Mouse (Mus musculus) 3T3-L1 (cell line): Measurements from ENCODE around the gene Ifi44.

Experiments
- DNase-seq: peaks from one replicate; pipeline ENCODE4 v3.0.0-alpha.2; 2015; ENCODE audit warnings: low read depth, low spot score

The Ifi44 gene

DNA sequence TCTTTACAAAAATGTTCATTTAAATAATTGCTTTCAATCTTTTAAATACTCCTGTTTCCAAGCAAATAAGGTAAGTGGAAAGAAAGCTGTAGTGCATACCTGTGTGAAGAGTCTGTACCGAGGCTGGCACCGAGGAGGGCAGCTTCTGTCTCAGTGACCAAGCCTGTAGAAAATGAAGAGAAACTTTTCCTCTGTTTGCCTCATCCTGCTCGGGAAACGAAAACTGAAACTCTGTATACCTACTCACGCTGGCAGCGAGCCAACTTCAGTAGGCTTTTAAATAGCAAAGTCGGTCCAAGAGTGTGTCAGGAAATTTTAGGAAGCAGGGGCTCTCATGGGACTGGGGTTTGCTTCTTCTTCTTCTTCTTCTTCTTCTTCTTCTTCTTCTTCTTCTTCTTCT lies at the start of gene Ifi44:
Gene Ifi44 (minus strand): TSS at position 224 of the 400 bp plus-strand sequence.
- peak; percentile 50 for DNase-seq

DNA sequence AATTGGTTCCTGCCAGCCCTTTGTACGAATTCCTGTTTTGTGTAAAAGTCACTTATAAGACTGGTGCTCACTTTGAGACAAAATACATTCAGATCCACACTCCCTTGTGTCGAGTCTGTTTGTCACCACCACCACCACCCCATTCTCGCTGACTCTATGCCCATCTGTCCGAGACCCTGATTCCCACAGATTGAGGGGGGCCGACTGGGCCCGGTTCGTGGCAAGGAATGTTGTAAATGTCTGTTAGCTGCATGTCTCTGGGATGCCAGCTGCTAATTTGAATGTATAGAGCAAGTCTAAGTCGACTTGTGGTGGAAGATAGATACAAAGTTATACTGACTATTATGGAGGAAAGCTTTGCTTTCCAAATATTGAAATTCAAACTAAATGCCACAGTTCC lies 38.9 kb upstream of the Ifi44 start:
- no peak for DNase-seq

DNA sequence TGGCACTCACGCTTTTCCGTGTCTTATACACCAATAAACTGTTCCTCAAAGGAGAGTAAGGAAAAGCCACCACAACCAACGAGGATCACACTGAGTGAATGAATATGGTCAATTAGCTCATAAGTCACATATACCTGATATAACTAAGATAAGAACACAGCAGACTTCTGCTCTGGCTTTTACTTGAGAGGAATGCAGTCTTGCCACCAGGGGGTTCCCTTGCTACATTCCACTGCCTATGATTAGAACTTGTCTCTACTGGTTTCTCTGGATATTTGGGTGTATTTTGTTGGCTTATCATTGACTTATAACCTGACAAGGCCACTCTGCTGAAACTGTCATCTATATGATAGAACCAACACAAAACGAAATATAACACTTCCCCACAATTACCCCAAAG lies 25.3 kb upstream of the Ifi44 start:
- peak; percentile 80 for DNase-seq

DNA sequence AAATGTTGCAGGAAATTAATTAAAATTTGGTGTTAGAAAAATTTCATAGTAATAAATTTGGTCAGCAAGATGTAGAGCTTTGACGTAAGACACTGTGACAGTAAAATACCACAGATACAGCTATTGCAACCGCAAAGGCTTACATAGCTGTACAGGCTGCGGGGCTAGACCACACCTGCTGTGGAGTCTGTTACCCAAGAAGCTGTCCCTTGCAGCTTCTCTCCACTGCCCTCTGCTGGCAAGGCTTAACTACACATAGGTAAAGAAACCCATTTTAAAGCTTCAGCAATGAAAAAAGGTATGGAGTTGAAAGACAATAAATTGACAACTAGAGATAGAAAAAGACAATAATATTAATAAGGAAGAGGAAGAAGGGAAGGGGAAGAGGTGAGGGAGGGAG lies 21.3 kb upstream of the Ifi44 start:
- peak; percentile 84 for DNase-seq

DNA sequence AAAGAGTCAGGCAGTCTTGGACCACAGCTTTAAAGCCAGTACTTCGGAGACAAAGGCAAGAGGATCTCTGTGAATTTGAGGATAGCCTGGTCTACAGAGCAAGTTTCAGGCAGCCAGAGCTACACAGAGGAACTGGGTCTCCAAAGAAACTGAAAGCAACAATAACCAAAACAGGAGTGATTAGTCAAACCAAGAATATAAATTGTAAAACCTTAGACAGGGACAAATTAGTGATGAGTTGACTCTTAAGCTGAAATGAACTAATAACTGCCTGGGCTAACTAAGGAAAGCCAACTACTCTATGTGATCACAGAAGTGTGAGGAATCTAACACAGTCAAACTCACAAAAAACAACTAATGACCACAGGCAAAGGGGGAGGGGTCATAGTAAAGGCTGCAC lies 1.2 kb downstream of the Ifi44 start:
- no peak for DNase-seq

DNA sequence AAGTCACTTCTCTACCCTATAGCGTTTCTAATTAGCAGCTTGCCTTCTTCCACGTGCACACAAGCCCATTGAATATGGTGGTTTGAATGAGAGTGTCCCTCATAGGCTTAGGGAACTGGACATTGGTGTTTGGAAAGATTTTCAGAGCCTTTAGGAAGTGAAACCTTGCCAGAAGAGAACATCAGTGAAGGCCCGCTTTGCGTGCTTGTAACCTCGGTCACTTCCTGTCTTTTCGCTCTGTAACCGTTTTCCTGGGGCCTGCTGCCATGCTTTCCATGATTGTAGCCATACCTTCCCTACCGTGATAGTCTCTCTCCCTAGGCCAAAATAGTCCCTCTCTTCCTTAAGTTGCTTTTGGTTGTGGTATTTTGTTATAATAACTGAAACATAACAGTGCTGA lies 3.7 kb downstream of the Ifi44 start:
- no peak for DNase-seq

DNA sequence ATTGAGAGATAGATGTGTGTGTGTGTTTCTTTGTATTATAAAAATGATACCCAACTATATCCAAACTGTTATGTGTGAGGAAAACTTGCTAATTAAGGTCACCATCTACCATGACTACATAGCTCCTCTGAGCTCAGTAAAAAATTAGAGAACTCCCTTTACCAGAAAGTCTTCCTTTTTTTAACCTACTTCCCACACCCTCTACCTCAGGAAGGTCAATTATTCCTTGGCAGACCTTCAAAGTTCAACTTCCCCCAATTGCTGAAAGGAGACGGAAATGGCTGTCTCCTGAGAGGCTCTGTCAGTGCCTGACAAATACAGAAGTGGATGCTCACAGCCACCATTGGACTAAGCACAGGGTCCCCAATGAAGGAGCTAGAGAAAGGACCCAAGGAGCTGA lies 7.5 kb downstream of the Ifi44 start:
- no peak for DNase-seq

DNA sequence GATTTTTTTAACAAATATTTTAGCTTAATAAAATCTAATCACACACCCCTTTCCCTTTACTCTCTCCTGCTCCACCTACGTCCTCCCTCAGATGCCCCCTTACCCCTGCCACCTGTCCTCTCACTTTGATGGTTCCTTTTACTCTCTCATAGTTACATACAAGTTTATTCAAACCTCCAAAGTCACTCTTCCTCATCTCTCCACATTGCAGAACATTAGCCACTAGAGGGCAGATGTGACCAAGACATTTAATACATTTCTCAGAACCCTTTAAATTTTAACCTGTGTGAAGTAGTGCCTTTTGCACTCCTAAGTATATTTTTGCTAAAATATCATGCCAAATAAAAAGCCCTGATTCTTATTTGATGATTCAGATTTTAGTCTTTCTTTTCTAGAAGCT lies 33.5 kb downstream of the Ifi44 start:
- peak; percentile 84 for DNase-seq

DNA sequence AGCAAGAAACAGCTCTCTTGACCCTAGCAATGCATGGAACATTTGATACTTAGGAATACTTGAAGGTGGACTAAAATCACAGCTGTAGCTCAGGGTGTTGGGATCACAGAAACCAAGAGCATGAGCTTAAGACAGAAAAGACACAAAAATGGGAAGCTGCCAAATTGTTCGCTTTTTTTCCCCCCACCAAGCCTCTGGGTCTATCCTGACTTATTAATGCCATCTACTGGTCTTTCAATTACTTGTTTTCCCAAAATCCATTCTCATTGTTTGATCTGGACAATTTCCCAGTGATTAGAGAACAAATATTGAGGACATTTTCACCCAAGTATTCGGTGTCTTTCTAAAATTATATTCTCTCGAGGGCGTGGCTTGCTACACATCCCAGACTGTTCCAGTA lies 42.4 kb downstream of the Ifi44 start:
- no peak for DNase-seq
